Mouse (Mus musculus): Measurements from ENCODE around the gene Trmt1. TPM values are rescaled to one million over a fixed set of nuclear protein-coding genes. Genes with fewer than 3 reads are reported as not detected.
A peak's percentile ranks its signal among the peaks of the same experiment; 100 is the strongest.

Gene Trmt1
- total and polyA plus RNA-seq, 2 experiments = 20.7 to 58.6 TPM

DNA sequence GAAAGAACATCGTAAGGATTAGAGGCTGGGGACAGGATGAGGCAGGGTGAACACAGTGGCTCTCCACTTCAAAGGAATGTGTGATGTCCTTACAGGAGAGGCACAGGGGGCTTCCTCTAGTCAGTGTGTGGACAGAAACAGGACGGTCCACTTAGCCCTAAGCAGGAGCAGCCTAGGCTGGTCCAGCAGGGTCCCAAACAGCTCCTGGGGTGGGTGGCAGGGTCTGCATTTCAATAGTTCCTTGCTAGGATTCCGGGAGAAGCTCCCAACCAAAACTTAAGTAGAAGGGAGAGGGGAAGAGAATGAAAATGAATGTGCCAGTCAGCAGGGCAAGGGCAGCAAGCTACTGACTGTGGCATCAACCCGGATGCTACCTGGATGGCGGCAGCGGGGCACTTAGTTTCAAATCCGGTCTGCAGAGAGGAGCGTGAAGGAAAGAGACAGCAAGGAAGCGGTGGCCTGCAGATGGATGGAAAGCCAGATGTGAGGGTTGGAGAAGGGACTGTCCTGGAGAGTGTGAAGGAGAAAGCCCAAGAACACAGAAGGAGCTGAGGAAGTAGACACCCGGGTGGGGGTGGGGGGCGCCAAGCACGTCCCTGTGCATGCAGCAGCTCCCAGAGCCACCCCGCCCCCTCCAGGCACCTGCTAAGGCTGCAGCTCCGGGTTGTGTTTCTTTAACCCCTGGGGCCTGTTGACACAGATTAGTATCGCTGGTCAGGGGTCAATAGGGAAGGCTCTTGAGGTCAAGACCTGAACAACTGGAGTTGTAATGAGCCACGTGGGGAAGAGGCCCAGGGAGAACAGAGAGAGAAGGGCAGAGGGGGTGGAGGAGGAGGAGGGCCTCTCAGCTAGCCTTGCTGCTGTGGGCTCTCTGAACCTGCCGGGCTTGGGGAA lies 59.2 kb downstream of the Trmt1 start:
- WGBS = 30% methylated on average over 17 of the region's 17 CpGs
- TF ChIP-seq CTCF (IDR thresholded peaks at IDR 0.05; ENCODE audit: low read depth, low read length) (peak; percentile 26; the same call in 1 of the 2 replicates), POLR2A (IDR thresholded peaks at IDR 0.05; ENCODE audit: extremely low read depth, insufficient read depth, low read length) (no peak)
- peaks cover 36% of the 10 kb centered on the region for H3K4me1 ChIP-seq (ENCODE audit: control insufficient read depth, insufficient read depth, low read length)
- no peak overlapping the region for H3K4me3 ChIP-seq (ENCODE audit: insufficient read depth, low read depth, low read length)
- no peak overlapping the region for H3K27ac ChIP-seq (replicated peaks; ENCODE audit: insufficient read depth, low read depth, low read length)
- peaks cover 35% of the 10 kb centered on the region for H3K79me2 ChIP-seq (ENCODE audit: control insufficient read depth, insufficient read depth, low read length)
- no peak overlapping the region for H3K9ac ChIP-seq (ENCODE audit: low read depth, low read length)
- DNase-seq (ENCODE audit: extremely low read depth, low read depth, low spot score) = peak; percentile 91
- H3K27me3 ChIP-seq (ENCODE audit: control insufficient read depth, insufficient read depth, low read length) = no peaks in the 10 kb centered on the region
- no peaks in the 10 kb centered on the region for H3K36me3 ChIP-seq (ENCODE audit: control insufficient read depth, insufficient read depth, low read length)

Other genes with a start within 250 kb of the Trmt1 start
- 13.1 and 15.6 TPM in 2 replicates for gene Ier2, start 23.5 kb upstream of the Trmt1 start, total RNA-seq (2014; rRNA removed)
- 12.0 and 12.6 TPM in 2 replicates for gene Ier2, start 23.5 kb upstream of the Trmt1 start, polyA plus RNA-seq (2012; rRNA removed)
- 5.3 and 8.0 TPM in 2 replicates for gene Nacc1, start 1.6 kb downstream of the Trmt1 start, total RNA-seq (2014; rRNA removed)
- gene Nacc1, start 1.6 kb downstream of the Trmt1 start, polyA plus RNA-seq (2012; rRNA removed) = 31.0 and 32.6 TPM in 2 replicates
- gene Lyl1, start 15.2 kb downstream of the Trmt1 start, total RNA-seq (2014; rRNA removed) = 0.18 and 0.47 TPM in 2 replicates
- 0.71 and 1.3 TPM in 2 replicates for gene Lyl1, start 15.2 kb downstream of the Trmt1 start, polyA plus RNA-seq (2012; rRNA removed)
- gene G430095P16Rik, start 36.7 kb downstream of the Trmt1 start, total RNA-seq (2014; rRNA removed) = not detected in 2 replicates
- gene G430095P16Rik, start 36.7 kb downstream of the Trmt1 start, polyA plus RNA-seq (2012; rRNA removed) = 0.19 TPM in 1 of 2 replicates, not detected in the other
- 20.7 and 27.5 TPM in 2 replicates for gene Nfix, start 114.0 kb downstream of the Trmt1 start, total RNA-seq (2014; rRNA removed)
- gene Nfix, start 114.0 kb downstream of the Trmt1 start, polyA plus RNA-seq (2012; rRNA removed) = 32.9 and 34.4 TPM in 2 replicates
- gene Dand5, start 136.5 kb downstream of the Trmt1 start, total RNA-seq (2014; rRNA removed) = 0.94 and 1.8 TPM in 2 replicates
- 2.0 and 2.6 TPM in 2 replicates for gene Dand5, start 136.5 kb downstream of the Trmt1 start, polyA plus RNA-seq (2012; rRNA removed)
- gene Gadd45gip1, start 145.2 kb downstream of the Trmt1 start, total RNA-seq (2014; rRNA removed) = 26.7 and 28.1 TPM in 2 replicates
- 29.8 and 34.2 TPM in 2 replicates for gene Gadd45gip1, start 145.2 kb downstream of the Trmt1 start, polyA plus RNA-seq (2012; rRNA removed)
- 28.2 and 40.7 TPM in 2 replicates for gene Rad23a, start 154.4 kb downstream of the Trmt1 start, total RNA-seq (2014; rRNA removed)
- gene Rad23a, start 154.4 kb downstream of the Trmt1 start, polyA plus RNA-seq (2012; rRNA removed) = 52.0 and 68.4 TPM in 2 replicates
- gene Calr, start 160.6 kb downstream of the Trmt1 start, total RNA-seq (2014; rRNA removed) = 411 and 458 TPM in 2 replicates
- gene Calr, start 160.6 kb downstream of the Trmt1 start, polyA plus RNA-seq (2012; rRNA removed) = 308 and 349 TPM in 2 replicates
- gene Farsa, start 170.7 kb downstream of the Trmt1 start, total RNA-seq (2014; rRNA removed) = 11.0 and 13.6 TPM in 2 replicates
- gene Farsa, start 170.7 kb downstream of the Trmt1 start, polyA plus RNA-seq (2012; rRNA removed) = 24.1 and 32.4 TPM in 2 replicates
- 1.1 and 1.6 TPM in 2 replicates for gene Syce2, start 185.8 kb downstream of the Trmt1 start, total RNA-seq (2014; rRNA removed)
- gene Syce2, start 185.8 kb downstream of the Trmt1 start, polyA plus RNA-seq (2012; rRNA removed) = 0.92 and 1.0 TPM in 2 replicates
- 461 and 560 TPM in 2 replicates for gene Gcdh, start 207.6 kb downstream of the Trmt1 start, total RNA-seq (2014; rRNA removed)
- gene Gcdh, start 207.6 kb downstream of the Trmt1 start, polyA plus RNA-seq (2012; rRNA removed) = 1,882 and 2,081 TPM in 2 replicates
- 4.8 and 5.8 TPM in 2 replicates for gene Klf1, start 215.6 kb downstream of the Trmt1 start, total RNA-seq (2014; rRNA removed)
- 5.2 and 6.6 TPM in 2 replicates for gene Klf1, start 215.6 kb downstream of the Trmt1 start, polyA plus RNA-seq (2012; rRNA removed)
- gene Dnase2a, start 222.3 kb downstream of the Trmt1 start, total RNA-seq (2014; rRNA removed) = 13.0 and 16.1 TPM in 2 replicates
- 16.1 and 20.0 TPM in 2 replicates for gene Dnase2a, start 222.3 kb downstream of the Trmt1 start, polyA plus RNA-seq (2012; rRNA removed)